Mouse (Mus musculus) liver, postnatal 0 days (tissue): ENCODE measurements around the gene Htr6. TPM values are rescaled to one million over a fixed set of nuclear protein-coding genes. Genes with fewer than 3 reads are reported as not detected.
A peak's percentile ranks its signal among the peaks of the same experiment; 100 is the strongest.

Experiments used
- ATAC-seq: fragments of 200-750 bp; cut with Nextera tagmentation; 2 replicates; pipeline ENCODE4 v1.8.0; 2017; ENCODE audit warnings: mild to moderate bottlenecking, moderate library complexity
- DNase-seq: peaks from one replicate; pipeline ENCODE4 v3.0.0-alpha.2; 2016
- H3K27ac ChIP-seq: fragments of 300-500 bp; sonication (generic); 2 replicates; pipeline ENCODE4 v1.5.1; 2014; ENCODE audit warnings: antibody characterized with exemption, moderate library complexity, mild to moderate bottlenecking, low read depth
- H3K27me3 ChIP-seq: fragments of 300-500 bp; sonication (generic); 2 replicates; pipeline ENCODE4 v1.6.1; 2014; ENCODE audit warnings: low read length, control low read depth, mixed read lengths; ENCODE audit not compliant: insufficient read depth
- H3K36me3 ChIP-seq: fragments of 300-500 bp; sonication (generic); replicated peaks from 2 replicates; pipeline ENCODE4 v1.6.1; 2014; ENCODE audit warnings: mild to moderate bottlenecking, control low read depth, low read length, moderate library complexity, mixed read lengths; ENCODE audit not compliant: insufficient read depth
- H3K4me1 ChIP-seq: fragments of 300-500 bp; sonication (generic); 2 replicates; pipeline ENCODE4 v1.6.1; 2014; ENCODE audit warnings: antibody characterized with exemption, mild to moderate bottlenecking, control low read depth; ENCODE audit not compliant: insufficient read depth
- H3K4me2 ChIP-seq: fragments of 300-500 bp; sonication (generic); 2 replicates; pipeline ENCODE4 v1.6.1; 2014; ENCODE audit warnings: low read depth, mild to moderate bottlenecking, low read length, moderate library complexity, mixed read lengths
- H3K4me3 ChIP-seq: fragments of 300-500 bp; sonication (generic); 2 replicates; pipeline ENCODE4 v1.5.1; 2014; ENCODE audit warnings: low read depth, low read length
- H3K9ac ChIP-seq: fragments of 300-500 bp; sonication (generic); replicated peaks from 2 replicates; pipeline ENCODE4 v1.6.1; 2014; ENCODE audit warnings: mild to moderate bottlenecking, moderate library complexity
- H3K9me3 ChIP-seq: fragments of 300-500 bp; sonication (generic); 2 replicates; pipeline ENCODE4 v1.6.1; 2016; ENCODE audit warnings: mild to moderate bottlenecking, control low read depth, low read length, mixed read lengths
- CTCF ChIP-seq: sonication (generic); IDR thresholded peaks from 2 replicates; pipeline ENCODE4 v1.5.1; 2016; ENCODE audit warnings: antibody characterized with exemption, low read depth
- EP300 ChIP-seq: IDR thresholded peaks from 2 replicates; pipeline ENCODE4 v1.6.1; 2016; ENCODE audit warnings: antibody characterized with exemption, low read depth, mild to moderate bottlenecking
- WGBS: fragments of 180-500 bp; shearing (Covaris S2); extraction: QIAGEN DNeasy Blood & Tissue Kit; methylation state at CpG from one replicate; pipeline ENCODE4 v1.1.7; 2014; ENCODE audit not compliant: insufficient replicate concordance; 5-methylcytosine and 5-hydroxymethylcytosine counted together
- polyA plus RNA-seq: library from polyadenylated mRNA; unstranded; fragments of >200 nt; fragmentation: Nextera tagmentation; extraction: Ambion mirVana; gene quantifications from 2 replicates; pipeline ENCODE4 v1.2.1, GENCODE M21; 2015

Htr6 gene
- polyA plus RNA-seq, 1 experiment from 2014 or later = not detected

DNA sequence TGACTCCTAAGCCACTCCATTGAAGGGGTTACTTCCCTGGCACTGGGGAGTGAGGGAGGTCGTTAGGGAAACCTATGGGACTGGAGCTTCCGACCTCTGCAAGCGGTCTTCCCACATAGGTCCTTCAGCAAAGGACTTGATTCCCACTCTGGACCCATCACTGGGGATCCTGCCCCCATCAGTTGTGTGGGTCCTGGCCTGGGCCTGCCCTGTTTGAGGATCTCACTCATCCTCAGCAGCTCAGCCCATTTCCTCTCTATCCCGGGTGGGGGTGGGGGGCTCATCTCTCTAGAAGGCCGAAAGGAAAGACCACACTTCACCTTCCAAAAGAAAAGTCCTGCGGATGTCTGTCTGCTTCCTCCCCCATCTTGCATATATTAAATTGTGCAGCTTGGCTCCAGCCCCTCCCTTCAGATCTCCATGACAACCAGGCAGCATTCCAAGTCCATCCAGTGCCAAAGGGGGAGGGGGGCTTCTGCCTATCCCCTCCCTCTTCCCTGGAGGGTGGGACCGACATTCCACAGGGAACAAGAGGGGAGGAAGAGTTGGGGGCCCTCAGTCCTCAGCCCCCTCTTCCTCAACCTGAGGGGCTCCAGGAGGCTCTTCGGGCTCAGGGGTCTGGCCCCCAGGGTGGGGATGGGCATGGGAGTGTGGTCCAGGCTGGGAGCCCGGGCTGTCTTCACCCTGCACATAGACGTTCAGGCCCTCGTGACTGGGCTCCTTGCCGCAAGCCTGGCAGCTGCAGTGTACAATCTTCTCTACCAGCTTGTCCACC lies 7.6 kb upstream of the Htr6 start:
- TF ChIP-seq EP300 (no peak), CTCF (no peak)
- no peak overlapping the region for H3K4me3 ChIP-seq
- H3K9ac ChIP-seq = no peak overlapping the region
- H3K4me1 ChIP-seq = no peaks in the 10 kb centered on the region
- DNase-seq = no peak
- H3K9me3 ChIP-seq = no peaks in the 10 kb centered on the region
- no peak overlapping the region for H3K4me2 ChIP-seq
- ATAC-seq = no peak
- H3K27ac ChIP-seq = no peak overlapping the region
- WGBS = 47% methylated on average over 11 of the region's 12 CpGs
- H3K36me3 ChIP-seq = no peaks in the 10 kb centered on the region
- H3K27me3 ChIP-seq = peaks cover 3% of the 10 kb centered on the region; the same call in 1 of the 2 replicates

DNA sequence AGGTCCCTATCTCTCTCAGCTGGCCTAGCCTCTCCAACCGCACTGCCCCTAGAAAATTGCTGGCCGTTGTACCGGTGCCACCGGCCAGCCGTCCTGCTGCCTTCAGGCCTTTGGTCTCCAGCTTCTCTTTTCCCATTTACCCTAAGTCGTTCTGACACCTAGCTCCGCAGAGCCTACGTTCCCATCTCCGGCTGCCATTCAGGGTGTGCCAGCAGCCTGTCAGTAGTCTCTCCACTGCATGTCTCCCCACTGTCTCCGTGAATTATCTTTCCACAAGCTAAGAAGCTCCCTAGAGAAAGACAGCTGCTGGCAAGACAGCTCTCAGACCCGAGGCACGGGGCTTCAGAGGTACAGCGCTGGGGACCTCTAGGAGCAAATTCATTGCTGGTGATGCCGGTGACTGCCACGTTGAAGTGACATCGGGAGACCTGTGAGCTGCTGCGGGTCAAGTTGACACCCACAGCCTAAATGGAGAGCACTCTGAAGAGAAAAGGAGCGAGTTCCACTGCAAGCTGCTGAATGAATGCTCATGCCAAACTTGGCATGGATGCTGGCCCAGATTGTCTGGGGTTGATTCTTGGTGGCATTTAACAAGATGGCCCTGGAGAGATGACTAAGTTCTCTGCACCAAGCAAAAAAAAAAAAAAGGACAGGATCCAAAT lies 6.0 kb upstream of the Htr6 start:
- DNase-seq (no peak), ATAC-seq (no peak)
- H3K9ac ChIP-seq = no peak overlapping the region
- WGBS = 70% methylated on average over 18 of the region's 18 CpGs
- H3K4me3 ChIP-seq = no peak overlapping the region
- H3K27ac ChIP-seq = no peak overlapping the region
- no peak for TF ChIP-seq CTCF
- H3K4me1 ChIP-seq = no peaks in the 10 kb centered on the region
- H3K4me2 ChIP-seq = no peak overlapping the region
- H3K36me3 ChIP-seq = no peaks in the 10 kb centered on the region
- H3K9me3 ChIP-seq = no peaks in the 10 kb centered on the region
- peaks cover 9% of the 10 kb centered on the region for H3K27me3 ChIP-seq

DNA sequence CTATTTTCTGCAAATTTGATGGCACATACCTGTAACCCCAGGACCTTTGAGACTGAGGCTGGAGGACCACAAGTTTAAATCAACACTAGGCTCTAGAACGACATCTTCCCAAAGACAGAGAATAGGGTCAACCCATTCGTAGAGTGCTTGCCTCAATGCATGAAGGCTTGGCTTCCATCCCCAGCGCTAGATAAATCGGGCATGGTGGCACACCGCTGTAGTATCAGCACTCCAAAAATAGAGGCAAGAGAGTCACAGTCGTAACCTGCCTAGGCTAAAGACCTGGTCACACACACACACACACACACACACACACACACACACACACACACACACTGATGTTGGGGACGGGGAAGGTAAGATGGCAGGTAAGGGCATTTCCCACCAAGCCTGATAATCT lies 4.9 kb upstream of the Htr6 start:
- WGBS = 71% methylated on average over 7 of the region's 7 CpGs
- Histone ChIP-seq H3K4me1 (peaks cover 3% of the 10 kb centered on the region; the same call in 1 of the 2 replicates), H3K27ac (no peak overlapping the region), H3K9me3 (no peaks in the 10 kb centered on the region), H3K4me3 (no peak overlapping the region), H3K27me3 (peaks cover 21% of the 10 kb centered on the region), H3K4me2 (no peak overlapping the region), H3K9ac (no peak overlapping the region), H3K36me3 (no peaks in the 10 kb centered on the region)
- TF ChIP-seq EP300 (no peak), CTCF (no peak)
- no peak for ATAC-seq
- no peak for DNase-seq

DNA sequence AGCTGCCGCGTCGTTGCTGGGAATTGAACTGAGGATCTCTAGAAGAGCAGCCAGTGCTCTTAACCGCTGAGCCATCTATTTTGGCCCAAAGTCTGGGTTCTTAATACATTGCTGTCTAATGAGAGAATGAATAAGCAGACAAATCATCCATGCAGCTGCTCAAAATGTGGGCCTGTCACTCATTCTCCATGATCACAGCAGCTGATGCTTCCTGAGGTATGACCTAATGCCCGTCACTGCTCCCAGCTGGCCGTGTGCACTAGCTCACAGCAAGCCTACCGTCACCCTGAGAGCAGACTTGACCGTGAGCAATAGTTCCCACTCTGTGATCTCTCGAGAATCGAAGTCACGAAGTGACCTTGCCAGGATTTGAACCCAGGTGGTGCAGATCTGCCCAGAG lies 4.1 kb upstream of the Htr6 start:
- peaks cover 5% of the 10 kb centered on the region; the same call in 1 of the 2 replicates for H3K4me1 ChIP-seq
- no peaks in the 10 kb centered on the region for H3K9me3 ChIP-seq
- no peak overlapping the region for H3K27ac ChIP-seq
- no peaks in the 10 kb centered on the region for H3K36me3 ChIP-seq
- no peak for DNase-seq
- H3K4me2 ChIP-seq = no peak overlapping the region
- TF ChIP-seq EP300 (no peak), CTCF (no peak)
- H3K4me3 ChIP-seq = no peak overlapping the region
- ATAC-seq = no peak
- H3K9ac ChIP-seq = no peak overlapping the region
- 76% methylated on average over 11 of the region's 11 CpGs for WGBS
- peaks cover 29% of the 10 kb centered on the region for H3K27me3 ChIP-seq

DNA sequence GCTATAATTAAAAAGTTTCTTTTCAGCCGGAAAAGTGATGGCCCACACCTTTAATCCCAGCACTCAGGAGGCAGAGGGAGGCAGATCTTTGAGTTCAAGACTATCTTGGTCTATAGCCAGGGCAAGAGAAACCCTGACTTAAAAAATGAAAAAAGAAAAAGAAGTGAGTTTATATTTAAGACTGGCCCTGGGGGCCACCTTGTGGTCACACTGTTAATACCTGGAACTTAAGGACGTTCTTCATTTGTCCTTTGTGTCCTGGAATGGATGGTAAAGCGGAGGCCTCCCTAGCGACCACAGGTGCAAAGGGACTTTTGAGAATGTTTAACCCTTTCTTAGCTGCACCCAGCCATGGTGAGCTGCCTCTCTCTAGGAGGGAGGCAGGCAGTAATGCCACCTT lies 3.4 kb upstream of the Htr6 start:
- H3K27me3 ChIP-seq = peaks cover 36% of the 10 kb centered on the region
- H3K27ac ChIP-seq = no peak overlapping the region
- TF ChIP-seq CTCF = peak; percentile 48
- TF ChIP-seq EP300 = no peak
- H3K9ac ChIP-seq = no peak overlapping the region
- no peak overlapping the region for H3K4me2 ChIP-seq
- no peak for ATAC-seq
- H3K4me3 ChIP-seq = no peak overlapping the region
- 19% methylated on average over 4 of the region's 4 CpGs for WGBS
- H3K36me3 ChIP-seq = no peaks in the 10 kb centered on the region
- peaks cover 5% of the 10 kb centered on the region; the same call in 1 of the 2 replicates for H3K4me1 ChIP-seq
- DNase-seq = no peak
- no peaks in the 10 kb centered on the region for H3K9me3 ChIP-seq

DNA sequence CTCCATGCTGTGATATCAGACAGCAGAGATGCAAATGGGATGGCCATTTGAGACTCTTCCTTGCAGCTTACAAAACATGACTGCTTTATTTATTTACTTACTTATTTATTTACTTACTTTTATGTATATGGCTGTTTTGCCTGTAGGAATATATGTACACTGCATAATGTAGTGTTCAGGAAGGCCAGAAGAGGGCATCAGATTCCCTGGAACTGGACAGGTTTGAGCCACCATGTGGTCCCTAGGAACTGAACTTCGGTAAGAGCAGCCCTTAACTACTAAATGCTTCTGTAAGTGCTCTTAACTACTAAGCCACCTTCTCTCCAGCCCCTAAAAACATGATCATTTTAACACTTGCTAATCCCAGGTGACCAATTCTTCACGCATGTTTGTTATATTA lies 2.9 kb upstream of the Htr6 start:
- WGBS = 33% methylated on average over 2 of the region's 2 CpGs
- TF ChIP-seq EP300 = no peak
- TF ChIP-seq CTCF = peak; percentile 50
- Histone ChIP-seq H3K9me3 (no peaks in the 10 kb centered on the region), H3K36me3 (no peaks in the 10 kb centered on the region), H3K4me3 (no peak overlapping the region), H3K4me1 (peaks cover 5% of the 10 kb centered on the region; the same call in 1 of the 2 replicates), H3K27me3 (peaks cover 40% of the 10 kb centered on the region), H3K4me2 (no peak overlapping the region), H3K9ac (no peak overlapping the region), H3K27ac (no peak overlapping the region)
- DNase-seq (no peak), ATAC-seq (no peak)
